Mouse (Mus musculus) hindbrain, postnatal 0 days (tissue): ENCODE measurements around the gene Sult2a7. TPM values are rescaled to one million over a fixed set of nuclear protein-coding genes. Genes with fewer than 3 reads are reported as not detected.

ENCODE experiments used
- ATAC-seq: fragments of 200-750 bp; cut with Nextera tagmentation; 2 replicates; pipeline ENCODE4 v1.8.0; 2017; ENCODE audit warnings: mild to moderate bottlenecking, moderate TSS enrichment, moderate library complexity
- DNase-seq: peaks from one replicate; pipeline ENCODE4 v3.0.0-alpha.2; 2015; ENCODE audit warnings: low spot score
- H3K27ac ChIP-seq: fragments of 300-500 bp; sonication (generic); 2 replicates; pipeline ENCODE4 v1.5.1; 2014; ENCODE audit warnings: mild to moderate bottlenecking
- H3K27me3 ChIP-seq: fragments of 300-500 bp; sonication (generic); 2 replicates; pipeline ENCODE4 v1.6.1; 2014; ENCODE audit warnings: low read length, mixed read lengths; ENCODE audit not compliant: insufficient read depth
- H3K36me3 ChIP-seq: fragments of 300-500 bp; sonication (generic); 2 replicates; pipeline ENCODE4 v1.6.1; 2014; ENCODE audit warnings: low read length, mixed read lengths; ENCODE audit not compliant: insufficient read depth
- H3K4me1 ChIP-seq: fragments of 300-500 bp; sonication (generic); 2 replicates; pipeline ENCODE4 v1.6.1; 2014; ENCODE audit warnings: antibody characterized with exemption, low read length, mixed read lengths; ENCODE audit not compliant: insufficient read depth
- H3K4me2 ChIP-seq: fragments of 300-500 bp; sonication (generic); 2 replicates; pipeline ENCODE4 v1.6.1; 2014; ENCODE audit warnings: low read depth, mild to moderate bottlenecking, low read length, moderate library complexity, mixed read lengths
- H3K4me3 ChIP-seq: fragments of 300-500 bp; sonication (generic); 2 replicates; pipeline ENCODE4 v1.5.1; 2014; ENCODE audit warnings: low read length
- H3K9ac ChIP-seq: fragments of 300-500 bp; sonication (generic); replicated peaks from 2 replicates; pipeline ENCODE4 v1.6.1; 2014; ENCODE audit warnings: mild to moderate bottlenecking, low read length, moderate library complexity, mixed read lengths
- H3K9me3 ChIP-seq: fragments of 300-500 bp; sonication (generic); 2 replicates; pipeline ENCODE4 v1.6.1; 2016; ENCODE audit warnings: low read length, mixed read lengths
- CTCF ChIP-seq: IDR thresholded peaks from 2 replicates; pipeline ENCODE4 v1.5.1; 2016; ENCODE audit warnings: antibody characterized with exemption, control low read depth, low read depth
- WGBS: fragments of 180-500 bp; shearing (Covaris S2); extraction: QIAGEN DNeasy Blood & Tissue Kit; methylation state at CpG from one replicate; pipeline ENCODE4 v1.1.7; 2014; 5-methylcytosine and 5-hydroxymethylcytosine counted together
- polyA plus RNA-seq: library from polyadenylated mRNA; unstranded; fragments of >200 nt; fragmentation: Nextera tagmentation; extraction: Ambion mirVana; gene quantifications from 2 replicates; pipeline ENCODE4 v1.2.1, GENCODE M21; 2015
- total RNA-seq: library from RNA; depleted of rRNA; stranded (reverse); fragments of >200 nt; gene quantifications from 2 replicates; pipeline ENCODE4 v1.2.3, GENCODE M21; 2014; rRNA removed

Gene Sult2a7
- total and polyA plus RNA-seq, 2 experiments from 2014 or later = not detected

DNA sequence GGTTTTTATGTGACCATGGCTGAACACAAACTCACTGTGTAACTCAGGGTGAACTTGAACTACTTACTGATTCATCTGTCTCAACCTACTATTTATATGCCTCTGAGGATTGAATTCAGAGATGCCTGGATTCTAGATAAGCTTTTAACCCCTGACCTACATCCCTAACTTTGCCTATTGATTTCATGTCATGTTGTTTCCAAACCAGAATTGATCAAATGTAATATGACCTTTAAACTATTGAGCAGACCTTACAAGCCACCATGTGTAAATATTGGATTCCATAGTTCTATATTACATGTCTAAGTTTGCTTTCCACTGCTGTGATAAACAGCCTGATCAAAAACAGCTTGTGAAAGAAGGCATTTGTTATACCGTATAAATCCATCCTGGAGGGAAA is 55.5 kb downstream of the Sult2a7 start:
- H3K36me3 ChIP-seq = no peaks in the 10 kb centered on the region
- no peak overlapping the region for H3K4me3 ChIP-seq
- no peaks in the 10 kb centered on the region for H3K27me3 ChIP-seq
- DNase-seq (no peak), ATAC-seq (no peak)
- TF ChIP-seq CTCF = no peak
- peaks cover 15% of the 10 kb centered on the region for H3K9me3 ChIP-seq
- 80% methylated on average over 1 of the region's 1 CpGs for WGBS
- no peaks in the 10 kb centered on the region for H3K4me1 ChIP-seq
- no peak overlapping the region for H3K4me2 ChIP-seq
- no peak overlapping the region for H3K9ac ChIP-seq
- H3K27ac ChIP-seq = no peak overlapping the region

DNA sequence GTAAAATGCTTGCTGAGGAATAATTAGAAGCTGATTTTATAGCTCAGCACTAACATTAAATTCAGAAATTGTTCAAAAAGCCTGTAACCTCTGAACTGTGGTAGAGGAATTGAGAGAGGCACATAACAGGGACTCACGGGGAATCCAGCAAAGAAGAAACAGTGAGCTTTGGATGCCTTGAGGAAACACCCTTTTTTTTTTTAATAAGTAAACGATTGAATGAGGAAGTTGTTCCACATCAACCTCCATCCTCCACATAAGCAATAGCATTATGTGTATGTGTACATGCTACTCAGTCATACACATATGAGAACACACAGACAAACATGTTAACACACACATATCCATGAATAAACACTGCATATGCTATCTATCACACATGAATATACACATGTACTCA is 56.0 kb downstream of the Sult2a7 start:
- no peak overlapping the region for H3K4me2 ChIP-seq
- H3K36me3 ChIP-seq = no peaks in the 10 kb centered on the region
- no peak overlapping the region for H3K27ac ChIP-seq
- WGBS = 92% methylated on average over 2 of the region's 2 CpGs
- no peak for DNase-seq
- H3K4me3 ChIP-seq = no peak overlapping the region
- H3K9me3 ChIP-seq = peaks cover 15% of the 10 kb centered on the region
- no peak for ATAC-seq
- no peaks in the 10 kb centered on the region for H3K27me3 ChIP-seq
- no peak overlapping the region for H3K9ac ChIP-seq
- H3K4me1 ChIP-seq = no peaks in the 10 kb centered on the region
- no peak for TF ChIP-seq CTCF

Other genes with a start within 250 kb of the Sult2a7 start
- gene Sult2a6, start 239.4 kb downstream of the Sult2a7 start, total RNA-seq = not detected in 2 replicates
- not detected in 2 replicates for gene Sult2a6, start 239.4 kb downstream of the Sult2a7 start, polyA plus RNA-seq
- gene Obox8, start 160.7 kb downstream of the Sult2a7 start, total RNA-seq = not detected in 2 replicates
- gene Obox8, start 160.7 kb downstream of the Sult2a7 start, polyA plus RNA-seq = not detected in 2 replicates
- not detected in 2 replicates for gene Sult2a8, start 47.5 kb downstream of the Sult2a7 start, total RNA-seq
- gene Sult2a8, start 47.5 kb downstream of the Sult2a7 start, polyA plus RNA-seq = not detected in 2 replicates
- 0.43 and 0.47 TPM in 2 replicates for gene Vmn1r90, start 69.3 kb upstream of the Sult2a7 start, total RNA-seq
- gene Vmn1r90, start 69.3 kb upstream of the Sult2a7 start, polyA plus RNA-seq = 0.09 and 0.16 TPM in 2 replicates
- gene Obox7, start 165.3 kb upstream of the Sult2a7 start, total RNA-seq = not detected in 2 replicates
- not detected in 2 replicates for gene Obox7, start 165.3 kb upstream of the Sult2a7 start, polyA plus RNA-seq